Mouse (Mus musculus) cerebellum, adult 2 months (tissue): ENCODE data around the gene Cdkl3.

Source experiments
- CTCF ChIP-seq: fragments of 200-500 bp; IDR thresholded peaks from 2 replicates; pipeline ENCODE4 v1.5.1; 2011; ENCODE audit warnings: low read depth, mild to moderate bottlenecking, control low read depth, low read length, moderate library complexity, borderline replicate concordance; ENCODE audit not compliant: insufficient read depth
- POLR2A ChIP-seq: fragments of 200-500 bp; IDR thresholded peaks from 2 replicates; pipeline ENCODE4 v1.6.1; 2011; ENCODE audit warnings: low read length, control low read depth, borderline replicate concordance; ENCODE audit not compliant: insufficient read depth

GRCm38 (mm10) chr11:52001341-52001740 is 2.7 kb upstream of the Cdkl3 start:
- TF ChIP-seq POLR2A (no peak), CTCF (no peak)
